Mouse (Mus musculus) lung, postnatal 25 days (tissue): Measurements from ENCODE around the gene Mlkl.

ENCODE experiments used
- DNase-seq: peaks from one replicate; pipeline ENCODE4 v3.0.0; 2022; ENCODE audit warnings: low spot score

Gene Mlkl

GRCm38 (mm10) chr8:111337890-111338347, at the start of gene Mlkl:
Mlkl (minus strand) TSS chr8:111338177.
- peak; percentile 61 for DNase-seq

GRCm38 (mm10) chr8:111385915-111386314, 47.9 kb upstream of the Mlkl start:
- DNase-seq: peak; percentile 43

- DNase-seq: no peak
Measured at GRCm38 (mm10) chr8:111384628-111385027, 46.7 kb upstream of the Mlkl start.

GRCm38 (mm10) chr8:111375192-111375591, 37.2 kb upstream of the Mlkl start:
- no peak for DNase-seq

- no peak for DNase-seq
Measured at GRCm38 (mm10) chr8:111369711-111370110, 31.7 kb upstream of the Mlkl start.

GRCm38 (mm10) chr8:111367350-111367749, 29.4 kb upstream of the Mlkl start:
- DNase-seq: no peak

- peak; percentile 14 for DNase-seq
Measured at GRCm38 (mm10) chr8:111366610-111367234, 28.7 kb upstream of the Mlkl start.

GRCm38 (mm10) chr8:111363489-111363888, 25.5 kb upstream of the Mlkl start:
- peak; percentile 11 for DNase-seq

- no peak for DNase-seq
Measured at GRCm38 (mm10) chr8:111360579-111361209, 22.7 kb upstream of the Mlkl start.

GRCm38 (mm10) chr8:111359936-111360335, 22.0 kb upstream of the Mlkl start:
- no peak for DNase-seq

GRCm38 (mm10) chr8:111358905-111359304, 20.9 kb upstream of the Mlkl start:
- no peak for DNase-seq

- no peak for DNase-seq
Measured at GRCm38 (mm10) chr8:111357433-111357832, 19.5 kb upstream of the Mlkl start.

- DNase-seq: no peak
Measured at GRCm38 (mm10) chr8:111353497-111353896, 15.5 kb upstream of the Mlkl start.

GRCm38 (mm10) chr8:111352289-111352688, 14.3 kb upstream of the Mlkl start:
- no peak for DNase-seq

- no peak for DNase-seq
Measured at GRCm38 (mm10) chr8:111350577-111350976, 12.6 kb upstream of the Mlkl start.

- DNase-seq: peak; percentile 83
Measured at GRCm38 (mm10) chr8:111343225-111343624, 5.2 kb upstream of the Mlkl start.

- DNase-seq: no peak
Measured at GRCm38 (mm10) chr8:111340186-111340585, 2.2 kb upstream of the Mlkl start.

- DNase-seq: no peak
Measured at GRCm38 (mm10) chr8:111338370-111339208, 612 bp upstream of the Mlkl start.

GRCm38 (mm10) chr8:111337311-111337889, 577 bp downstream of the Mlkl start:
- peak; percentile 30 for DNase-seq

- DNase-seq: no peak
Measured at GRCm38 (mm10) chr8:111336692-111337091, 1.3 kb downstream of the Mlkl start.

GRCm38 (mm10) chr8:111325222-111325790, 12.7 kb downstream of the Mlkl start:
- DNase-seq: no peak

GRCm38 (mm10) chr8:111314729-111315128, 23.2 kb downstream of the Mlkl start:
- DNase-seq: no peak
